Mouse (Mus musculus) E14TG2a.4 (cell line): ENCODE measurements around the gene Stkld1.

Source experiments
- CTCF ChIP-seq: conservative IDR thresholded peaks from 2 replicates; pipeline ENCODE4 v1.5.1; 2014; ENCODE audit warnings: low read length
- POU5F1 ChIP-seq: IDR thresholded peaks from 2 replicates; pipeline ENCODE4 v1.6.1; 2014; ENCODE audit warnings: low read length, borderline replicate concordance

DNA sequence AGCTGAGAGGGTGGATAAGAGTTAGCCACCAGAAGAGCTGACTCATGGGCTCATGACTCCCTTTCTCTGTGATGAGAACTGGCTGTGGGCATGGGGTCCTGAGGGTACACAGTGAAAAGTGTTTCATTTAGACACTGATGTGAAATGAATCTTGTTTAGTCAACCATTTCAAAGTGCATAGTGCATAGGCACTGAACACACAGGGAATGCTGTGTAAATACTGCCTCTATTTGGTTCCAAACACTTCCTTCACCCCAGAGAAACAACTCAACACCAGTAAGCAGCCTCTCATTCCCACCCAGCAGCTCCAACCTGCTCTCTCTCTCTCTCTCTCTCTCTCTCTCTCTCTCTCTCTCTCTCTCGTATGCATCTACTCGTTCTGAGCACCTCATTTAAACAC, 50.3 kb downstream of the Stkld1 start:
- TF ChIP-seq CTCF (no peak), POU5F1 (no peak)
